ENCODE assay signal across 8 mouse cellular contexts in the genomic region with DNA sequence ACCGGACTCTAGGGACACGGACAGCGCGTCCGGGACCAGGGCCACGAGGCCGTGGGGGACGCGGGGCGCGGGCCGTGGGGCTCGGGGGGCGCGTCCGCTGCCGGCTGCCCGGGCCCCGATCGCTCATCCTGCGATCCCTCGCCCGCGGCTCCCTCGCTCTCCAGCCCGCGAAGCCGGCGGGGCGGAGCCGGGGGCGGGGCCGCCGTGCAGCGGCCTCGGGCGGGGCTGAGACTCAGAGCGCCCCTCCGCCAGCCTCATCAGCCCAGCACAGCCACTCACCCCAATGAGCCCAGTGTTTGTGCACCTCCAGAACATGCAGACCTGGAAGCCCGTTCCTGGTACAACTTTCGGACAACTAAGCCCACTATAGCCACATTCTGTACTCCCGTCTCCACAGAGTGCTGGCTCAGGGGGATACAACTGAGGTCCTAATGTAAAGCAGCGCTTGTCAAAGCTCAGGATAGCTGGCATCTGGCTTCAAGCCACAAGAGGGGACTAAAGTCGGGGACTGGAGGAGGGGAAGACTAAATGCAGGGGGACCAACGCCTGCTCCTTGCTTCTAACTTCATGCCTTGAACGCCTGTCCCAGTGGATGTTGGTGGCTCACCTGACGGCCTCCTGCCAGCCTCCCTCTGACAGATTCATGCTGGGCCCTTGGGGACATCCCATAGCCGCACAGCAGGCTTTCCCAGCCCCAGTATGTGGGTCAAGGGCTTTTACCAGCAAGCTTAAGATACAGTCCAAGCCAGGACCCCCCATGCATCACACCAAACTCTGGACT. TPM values are rescaled to one million over a fixed set of nuclear protein-coding genes. Genes with fewer than 3 reads are reported as not detected.
DNase-seq lines count a peak whose midpoint lies in the region; ATAC-seq lines count a peak whose summit lies in the region.

A gene (minus strand): TSS at position 159 of the 781 bp plus-strand sequence.

- peaks cover 28% of the 10 kb centered on the region for H3K4me1 ChIP-seq in embryonic facial prominence, embryonic 14.5 days (ENCODE audit: control insufficient read depth, insufficient read depth, low read length)
- H3K4me1 ChIP-seq in hindbrain, embryonic 10.5 days (replicated peaks), result peaks cover 67% of the 10 kb centered on the region
- H3K4me1 ChIP-seq in stomach, embryonic 16.5 days (ENCODE audit: control insufficient read depth, insufficient read depth, low read length), result peaks cover 26% of the 10 kb centered on the region

- intact Hi-C loops in left cerebral cortex, postnatal 10 days (cut with DNase I), result no loop called here

- H3K9ac ChIP-seq in embryonic facial prominence, embryonic 14.5 days (ENCODE audit: low read depth, low read length), result peak within 1 kb of the TSS; percentile 89
- H3K9ac ChIP-seq in stomach, embryonic 16.5 days (ENCODE audit: low read length), result peak within 1 kb of the TSS; percentile 85

- peaks cover 43% of the 10 kb centered on the region for H3K36me3 ChIP-seq in embryonic facial prominence, embryonic 14.5 days (ENCODE audit: control insufficient read depth, insufficient read depth, low read length)
- H3K36me3 ChIP-seq in hindbrain, embryonic 10.5 days, result peaks cover 45% of the 10 kb centered on the region
- H3K36me3 ChIP-seq in stomach, embryonic 16.5 days (ENCODE audit: control insufficient read depth, insufficient read depth, low read length), result peaks cover 3% of the 10 kb centered on the region

- peak; percentile 95 for DNase-seq in heart, adult 11 months
- no peak for DNase-seq in heart, adult 8-10 months (ENCODE audit: low spot score)
- DNase-seq in R1 (ENCODE audit: low read depth, low spot score), result peak; percentile 59
- DNase-seq in embryonic facial prominence, embryonic 14.5 days (ENCODE audit: low spot score), result peak; percentile 85
- DNase-seq in hindbrain, embryonic 10.5 days (ENCODE audit: low spot score), result peak; percentile 73
- peak in 1 of 2 experiments; percentile 86 for DNase-seq in left cerebral cortex, postnatal 10 days (ENCODE audit: extremely low spot score in 1 of 2, low spot score in 2 of 2)
- DNase-seq in mesoderm, embryonic 11.5 days (ENCODE audit: low read depth, low spot score), result peak; percentile 68

- no peaks in the 10 kb centered on the region for H3K27me3 ChIP-seq in embryonic facial prominence, embryonic 14.5 days (replicated peaks; ENCODE audit: control insufficient read depth, insufficient read depth, low read length)
- peaks cover 12% of the 10 kb centered on the region; the same call in 1 of the 2 replicates for H3K27me3 ChIP-seq in hindbrain, embryonic 10.5 days (ENCODE audit: insufficient read depth, poor library complexity, severe bottlenecking)
- no peaks in the 10 kb centered on the region for H3K27me3 ChIP-seq in stomach, embryonic 16.5 days (ENCODE audit: control insufficient read depth, insufficient read depth, low read length)

- H3K9me3 ChIP-seq in embryonic facial prominence, embryonic 14.5 days (ENCODE audit: control insufficient read depth, low read length), result no peaks in the 10 kb centered on the region
- H3K9me3 ChIP-seq in hindbrain, embryonic 10.5 days, result no peaks in the 10 kb centered on the region
- no peaks in the 10 kb centered on the region for H3K9me3 ChIP-seq in stomach, embryonic 16.5 days (replicated peaks; ENCODE audit: control insufficient read depth, low read length)

- peak within 1 kb of the TSS; percentile 97 for H3K4me2 ChIP-seq in embryonic facial prominence, embryonic 14.5 days (ENCODE audit: low read depth, low read length)
- H3K4me2 ChIP-seq in stomach, embryonic 16.5 days (ENCODE audit: low read depth, low read length), result peak within 1 kb of the TSS; percentile 99

- 2% methylated on average over 23 of the region's 48 CpGs for WGBS in embryonic facial prominence, embryonic 14.5 days
- WGBS in hindbrain, embryonic 10.5 days, result 3% methylated on average over 33 of the region's 48 CpGs
- WGBS in stomach, embryonic 16.5 days, result 4% methylated on average over 48 of the region's 48 CpGs

- H3K27ac ChIP-seq in embryonic facial prominence, embryonic 14.5 days (replicated peaks; ENCODE audit: low read depth, low read length), result peak within 1 kb of the TSS; percentile 65
- H3K27ac ChIP-seq in hindbrain, embryonic 10.5 days, result peak within 1 kb of the TSS; percentile 94
- H3K27ac ChIP-seq in stomach, embryonic 16.5 days (ENCODE audit: low read length), result no peak within 1 kb of the TSS

- peak within 1 kb of the TSS; percentile 73 for H3K4me3 ChIP-seq in embryonic facial prominence, embryonic 14.5 days (ENCODE audit: low read depth, low read length)
- peak within 1 kb of the TSS; percentile 71 for H3K4me3 ChIP-seq in hindbrain, embryonic 10.5 days
- peak within 1 kb of the TSS; percentile 60 for H3K4me3 ChIP-seq in stomach, embryonic 16.5 days (replicated peaks; ENCODE audit: low read length)

- ATAC-seq in embryonic facial prominence, embryonic 14.5 days (ENCODE audit: low read depth), result peak; percentile 74
- peak; percentile 72; the same call in 1 of the 2 replicates for ATAC-seq in stomach, embryonic 16.5 days (ENCODE audit: insufficient read depth, low FRiP score)

RNA-seq across cellular contexts. Expression of the gene that starts here (rescaled TPM):
- total RNA-seq in heart, adult 8-10 months (2022), result under 1 TPM in 2 of 4 experiments, not detected in 2; 0.19 to 0.27 TPM
- 36.0 and 45.8 TPM in 2 replicates for polyA plus RNA-seq in embryonic facial prominence, embryonic 14.5 days (2014; fragmentation: Nextera tagmentation; extraction: Ambion mirVana)
- 42.1 and 115 TPM in 2 replicates for polyA plus RNA-seq in hindbrain, embryonic 10.5 days (2016; fragmentation: Nextera tagmentation; extraction: Ambion mirVana)
- total RNA-seq in left cerebral cortex, postnatal 10 days (2021), result 100 to 1,000 TPM; 379 to 384 TPM
- polyA plus RNA-seq in stomach, embryonic 16.5 days (2015; fragmentation: Nextera tagmentation; extraction: Ambion mirVana), result 5.8 and 7.4 TPM in 2 replicates

Comparison
In these comparisons a context has a peak if more than half of its experiments do, and no peak if none do; other contexts are left out.
1. RNA of the gene that starts here (total RNA-seq): 379 to 384 TPM in left cerebral cortex, postnatal 10 days; 0.19 to 0.27 TPM in heart, adult 8-10 months; every median in the first group is over 100 times any median in the second.
2. Peak in every context shown above with its lines, with median percentiles within 50 percentile points of each other: H3K4me3 ChIP-seq.